Mouse (Mus musculus) erythroblast, adult 5-6 weeks (primary cell): ENCODE measurements around the gene Cd3d. TPM values are rescaled to one million over a fixed set of nuclear protein-coding genes. Genes with fewer than 3 reads are reported as not detected.
A peak's percentile ranks its signal among the peaks of the same experiment; 100 is the strongest.
"Not testable (repeated sequence)": the region's sequence is repeated elsewhere in the genome, so short reads cannot be mapped to it uniquely, and the experiment has no call there.

Experiments used
- ATAC-seq: replicated peaks from 2 replicates; pipeline ENCODE4 v1.8.0; 2016; ENCODE audit warnings: moderate number of reproducible peaks, mild to moderate bottlenecking, moderate TSS enrichment, inconsistent platforms; ENCODE audit not compliant: poor library complexity, low FRiP score, severe bottlenecking
- total RNA-seq, 2 experiments: library from RNA; stranded (forward) in 1 of 2; stranded (reverse) in 1 of 2; fragments of 150-400 nt in 1 of 2; fragments of 200-764, 138-1000 nt in 1 of 2; gene quantifications; 2 replicates each; pipeline versions ENCODE4 v1.2.3 to v1.2.4; 2015 to 2017; ENCODE audit warnings: low replicate concordance in 2 of 2

Cd3d gene
- total RNA-seq (2015; ENCODE audit: low replicate concordance) (not detected in 2 replicates), total RNA-seq (2017; ENCODE audit: low replicate concordance) (not detected in 2 replicates)

DNA sequence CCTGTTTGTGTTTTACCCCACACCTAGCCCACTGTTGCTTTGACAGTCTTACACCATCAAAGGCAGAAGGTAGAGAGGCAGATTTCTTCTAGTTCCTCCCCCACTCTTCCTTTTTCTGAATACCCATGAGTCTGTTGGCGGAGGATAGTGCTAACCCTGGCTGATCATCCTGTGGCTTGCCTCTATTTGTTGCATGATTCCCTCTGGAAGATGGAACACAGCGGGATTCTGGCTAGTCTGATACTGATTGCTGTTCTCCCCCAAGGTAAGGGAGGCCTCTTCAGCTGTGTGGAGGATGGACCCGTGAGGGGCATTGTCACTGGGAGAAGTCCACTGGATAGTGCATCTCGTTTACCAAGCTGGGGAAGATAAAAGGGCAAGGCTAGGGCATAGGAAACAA is at the start of gene Cd3d:
Gene Cd3d (plus strand): TSS at position 111 of the 400 bp plus-strand sequence.
- no peak for ATAC-seq

DNA sequence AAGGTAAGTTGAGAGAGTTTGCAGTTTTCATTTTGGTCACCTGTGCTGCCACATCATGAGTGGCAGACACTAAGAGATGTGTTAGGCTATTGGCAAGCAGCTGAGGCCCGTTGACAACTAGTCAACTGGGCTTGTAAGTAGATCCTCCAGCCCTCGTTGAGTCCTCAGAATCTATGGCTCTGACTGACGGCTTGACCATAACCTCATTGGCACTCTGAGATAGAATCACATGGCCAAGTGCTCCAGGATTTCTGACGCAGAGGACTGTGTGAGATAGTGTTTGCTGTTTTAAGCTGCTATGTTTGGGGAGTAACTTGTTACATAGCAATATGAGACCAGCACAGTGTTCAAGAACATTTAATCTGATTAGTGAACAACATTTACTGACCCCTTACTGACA is 39.8 kb upstream of the Cd3d start:
- no peak for ATAC-seq

DNA sequence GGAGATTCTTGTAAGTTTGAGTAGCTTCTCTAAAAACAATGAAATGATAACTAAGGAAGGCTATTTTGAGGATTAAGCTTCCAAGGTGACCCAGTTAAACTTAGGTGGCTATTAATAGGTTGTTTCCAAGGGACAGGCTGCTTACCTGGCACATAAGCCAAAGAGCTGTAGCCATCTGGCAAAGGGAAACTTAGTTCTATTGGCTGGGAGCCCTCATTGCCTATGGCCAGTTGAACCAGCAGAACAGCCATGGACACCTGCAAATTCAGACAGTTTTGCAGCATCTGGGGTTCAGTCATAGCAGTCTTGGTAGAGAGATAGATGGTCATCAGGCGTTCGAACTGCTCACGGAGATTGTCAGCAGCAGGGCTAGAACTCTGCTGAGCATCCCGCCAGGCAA is 39.2 kb upstream of the Cd3d start:
- ATAC-seq: no peak

DNA sequence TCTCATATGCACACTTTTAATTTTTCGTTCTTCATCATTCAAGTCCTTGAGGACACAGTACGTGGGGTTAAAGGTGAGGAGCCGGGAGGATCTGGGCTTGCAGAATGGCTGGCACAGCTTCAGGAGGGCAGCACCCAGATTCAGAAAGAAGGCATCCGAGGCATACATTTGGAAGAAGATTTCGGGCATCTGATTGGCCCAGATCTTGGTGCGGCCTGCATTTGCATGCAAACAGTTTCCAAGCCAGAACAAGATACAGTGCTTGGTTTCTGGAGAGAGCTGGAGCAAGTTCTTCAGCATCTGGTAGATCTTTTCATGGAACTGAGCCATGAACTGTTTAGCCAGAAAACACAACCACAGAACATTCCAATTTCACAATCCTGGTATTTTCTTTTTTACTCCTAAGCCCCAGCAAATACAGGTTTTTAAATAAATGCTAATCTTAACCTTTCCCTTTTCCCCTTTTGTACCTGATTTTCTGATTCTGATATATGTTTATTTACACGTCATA is 35.3 kb upstream of the Cd3d start:
- no peak for ATAC-seq

DNA sequence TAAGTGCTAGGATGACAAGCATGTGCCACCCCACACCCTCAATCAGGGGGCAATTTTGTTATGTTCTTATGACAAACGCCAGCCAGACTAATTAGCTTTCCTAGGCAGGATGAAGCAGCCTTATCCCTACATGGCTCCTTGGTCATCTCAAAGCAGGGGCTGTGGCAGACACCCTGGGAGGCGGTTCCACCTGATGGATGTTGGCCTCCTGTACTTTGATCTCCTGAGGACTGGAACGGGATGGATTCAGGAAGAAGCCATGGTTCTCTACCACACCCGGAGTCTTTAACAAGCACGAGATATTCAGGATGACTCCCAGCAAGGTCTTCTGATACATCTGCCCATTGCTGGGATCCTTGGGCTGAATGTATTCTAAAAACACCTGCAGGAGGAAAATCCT is 33.8 kb upstream of the Cd3d start:
- ATAC-seq: no peak

DNA sequence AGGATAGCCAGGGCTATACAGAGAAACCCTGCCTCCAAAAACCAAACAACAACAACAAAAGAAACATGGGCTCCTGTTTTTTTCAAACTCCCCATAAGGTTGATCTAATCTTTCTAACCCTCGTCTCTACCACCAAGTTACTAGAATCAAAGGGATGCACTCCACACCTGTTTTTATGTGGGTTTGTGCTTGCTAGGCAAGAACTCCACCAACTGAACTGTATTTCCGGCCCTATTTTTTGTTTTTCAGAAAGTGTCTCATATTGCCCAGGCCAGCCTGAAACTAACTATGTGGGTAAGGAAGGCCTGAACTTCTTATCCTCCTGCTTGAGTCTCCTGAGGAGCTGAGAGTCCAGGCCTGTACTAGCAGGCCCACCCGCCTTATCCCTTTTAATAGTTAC is 27.2 kb upstream of the Cd3d start:
- ATAC-seq: no peak

DNA sequence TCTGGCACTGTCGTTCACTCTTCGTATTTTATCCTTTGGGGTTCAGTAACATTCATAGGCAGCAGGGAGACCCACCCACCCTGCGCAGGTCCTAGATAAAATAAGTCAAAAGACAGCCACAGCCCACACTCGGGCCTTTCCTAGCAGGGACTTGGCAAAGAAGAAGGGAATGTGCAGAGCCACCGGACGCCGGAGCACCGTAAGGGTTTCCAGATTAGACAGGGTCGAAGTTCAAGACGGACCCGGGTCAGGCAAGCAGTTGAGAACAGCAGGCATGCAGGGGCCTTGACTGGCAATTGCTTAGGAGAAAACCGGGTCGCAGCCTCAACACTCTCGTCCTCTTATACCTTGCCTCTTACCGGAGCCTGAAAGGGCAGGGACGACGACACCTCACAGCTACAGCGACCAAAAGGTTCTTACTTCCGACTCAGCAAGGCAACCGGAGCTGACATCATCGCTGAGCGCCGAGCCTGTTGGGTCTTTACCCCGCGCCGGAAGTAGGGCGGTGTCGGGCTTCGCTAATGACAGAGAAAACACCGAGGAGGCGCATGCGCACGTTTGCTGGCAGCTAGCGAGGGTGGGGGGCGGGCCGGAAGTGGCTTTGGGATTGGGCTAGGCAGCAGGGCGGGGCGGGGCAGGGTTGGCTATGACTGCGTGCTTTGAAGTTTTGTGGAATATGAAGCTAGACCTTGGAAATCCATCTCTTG is 16.3 kb upstream of the Cd3d start, which contains the start of gene Ube4a:
Gene Ube4a (minus strand): TSS at position 475 of the 707 bp plus-strand sequence.
- peak; percentile 94 for ATAC-seq

DNA sequence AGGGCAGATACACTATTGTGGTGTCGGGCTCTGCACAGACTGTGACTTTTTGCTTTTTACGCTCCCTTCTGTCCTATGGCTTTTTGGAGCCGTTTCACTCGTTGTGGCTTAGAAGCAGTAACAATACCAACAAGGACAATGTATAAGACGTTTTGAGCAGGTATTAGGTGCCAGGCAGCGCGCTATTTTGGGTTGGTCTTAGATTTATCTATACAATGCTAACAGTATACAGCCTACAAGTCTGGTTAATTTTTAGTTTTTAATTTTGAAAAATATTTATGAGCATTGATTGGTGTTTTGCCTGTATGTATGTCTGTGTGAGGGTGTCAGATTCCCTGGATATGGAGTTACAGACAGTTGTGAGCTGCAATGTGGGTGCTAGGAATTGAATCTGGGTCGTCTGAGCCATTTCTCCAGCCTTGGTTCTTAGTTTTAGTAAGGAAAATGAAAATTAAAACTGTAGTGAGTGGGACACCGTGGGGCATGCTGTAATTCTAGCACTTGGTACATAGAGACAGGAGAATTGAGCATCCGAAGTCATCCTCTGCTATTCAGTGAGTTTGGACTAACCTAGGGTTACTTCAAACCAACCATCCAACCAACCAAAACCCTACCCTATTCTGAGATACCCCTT is 15.6 kb upstream of the Cd3d start:
- ATAC-seq: no peak

DNA sequence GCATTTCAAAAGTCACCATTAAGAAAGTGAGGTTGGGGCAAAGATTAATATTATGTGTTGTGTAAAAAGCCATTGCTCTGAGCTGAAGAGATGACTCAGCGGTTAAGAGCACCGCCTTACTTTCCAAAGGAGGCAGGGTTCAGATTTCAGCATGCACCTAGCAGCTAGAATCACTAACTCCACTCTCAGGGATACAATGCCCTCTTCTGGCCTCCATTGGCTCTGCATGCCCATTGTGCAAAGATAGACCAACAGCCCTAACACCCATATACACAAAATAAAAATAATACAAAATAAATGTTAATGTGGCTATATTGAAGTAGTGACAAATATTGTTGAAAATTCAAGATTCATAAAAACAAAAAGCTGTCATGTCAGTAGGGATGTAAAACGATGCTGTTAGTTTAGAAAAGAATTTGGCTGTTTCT is 14.8 kb upstream of the Cd3d start:
- peak; percentile 71 for ATAC-seq

DNA sequence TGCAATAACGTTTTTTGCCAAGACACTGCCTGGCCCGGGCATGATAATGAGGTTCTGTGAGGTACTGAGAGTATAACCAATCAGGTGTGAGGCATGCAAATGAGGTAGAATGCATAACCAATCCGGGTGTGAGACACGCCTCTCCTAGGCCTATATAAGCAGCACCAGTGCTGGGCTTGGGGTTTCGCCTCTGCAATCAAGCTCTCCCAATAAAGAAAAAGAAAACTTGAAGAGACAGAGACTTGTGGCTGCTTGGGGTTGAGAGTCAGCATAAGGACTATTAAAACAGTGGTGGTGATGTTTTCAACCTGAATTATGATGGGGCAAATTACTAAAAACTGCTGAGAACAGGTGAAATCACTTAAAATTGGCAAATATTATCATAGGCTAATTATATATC is 13.8 kb upstream of the Cd3d start:
- not testable (repeated sequence) for ATAC-seq

DNA sequence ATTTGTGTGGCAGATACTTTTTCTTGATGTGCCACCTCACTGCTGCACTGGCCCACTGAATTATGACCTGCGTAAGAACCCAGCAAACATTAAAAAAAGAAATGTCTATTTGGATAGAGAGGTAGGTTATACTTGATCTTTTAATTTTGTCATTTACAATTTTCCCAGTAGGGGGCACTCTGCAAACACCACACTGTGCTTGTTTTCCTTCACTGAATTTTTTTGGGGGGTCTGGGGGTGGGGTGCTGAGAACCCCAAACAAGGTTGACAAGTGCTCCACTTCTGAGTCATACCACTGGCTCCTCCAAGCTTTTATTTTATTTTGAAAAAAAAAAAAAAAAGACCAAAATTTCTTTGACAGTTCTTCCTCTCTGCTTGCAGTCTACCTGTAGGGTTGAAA is 12.1 kb upstream of the Cd3d start:
- no peak for ATAC-seq

DNA sequence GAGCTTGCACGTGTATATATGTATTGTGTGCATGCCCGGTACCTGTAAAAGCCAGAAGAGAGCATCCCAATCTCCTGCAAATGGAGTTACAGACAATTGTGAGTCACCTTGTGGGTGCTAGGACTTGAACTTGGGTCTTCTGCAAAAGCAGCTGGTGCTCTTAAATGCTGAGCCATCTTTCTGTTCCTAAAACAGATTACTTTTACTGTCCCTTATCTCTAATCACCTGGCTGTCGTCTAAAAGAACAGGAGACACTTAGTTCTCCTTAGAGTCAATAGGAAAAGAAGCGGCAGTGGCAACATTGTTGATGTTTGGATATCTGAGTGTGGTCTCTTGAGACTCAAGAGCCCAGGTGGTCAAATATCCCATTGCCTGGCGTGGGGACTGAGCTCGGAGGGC is 3.8 kb upstream of the Cd3d start:
- ATAC-seq: no peak

DNA sequence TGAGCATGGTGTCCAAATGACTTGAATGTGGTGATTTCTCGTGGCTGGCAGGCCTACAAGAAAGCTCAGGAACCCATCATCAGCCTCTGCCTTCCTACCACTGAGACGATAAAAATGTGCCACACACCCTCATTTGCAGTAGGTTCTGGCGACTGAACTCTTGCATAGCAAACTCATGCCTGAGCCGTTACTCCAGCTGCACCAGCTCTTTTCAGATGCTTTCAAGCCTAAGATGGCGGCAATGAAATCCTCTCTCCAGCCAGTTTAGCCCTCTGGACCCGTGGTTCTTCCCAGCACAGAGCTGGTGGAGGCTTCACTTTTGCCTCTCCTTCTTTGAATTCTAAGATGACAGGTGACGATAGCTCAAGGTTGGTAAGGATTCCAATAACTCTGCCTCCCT is 1.8 kb upstream of the Cd3d start:
- no peak for ATAC-seq

DNA sequence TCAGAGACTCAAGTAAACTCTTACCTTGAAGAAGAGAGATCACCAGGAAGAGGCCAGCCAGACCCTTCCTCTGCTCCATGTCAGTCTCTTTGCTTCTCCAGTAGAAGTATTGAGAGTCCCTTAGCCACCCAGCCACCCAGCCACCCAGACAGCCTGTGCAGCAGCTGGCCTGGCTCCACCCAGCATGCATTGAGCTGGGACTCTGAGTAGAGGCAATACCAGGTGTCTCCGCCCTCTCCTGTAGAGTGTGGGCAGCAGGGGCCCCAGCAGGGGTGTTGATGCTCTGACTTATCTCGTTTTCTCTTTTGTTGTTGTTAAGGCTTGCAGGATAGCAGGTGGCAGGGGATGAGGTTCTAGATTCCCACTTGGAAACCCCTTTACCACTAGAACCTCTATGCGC is 1.3 kb upstream of the Cd3d start, which contains the start of gene Cd3g:
Gene Cd3g (minus strand): TSS at position 190 of the 400 bp plus-strand sequence.
- no peak for ATAC-seq

DNA sequence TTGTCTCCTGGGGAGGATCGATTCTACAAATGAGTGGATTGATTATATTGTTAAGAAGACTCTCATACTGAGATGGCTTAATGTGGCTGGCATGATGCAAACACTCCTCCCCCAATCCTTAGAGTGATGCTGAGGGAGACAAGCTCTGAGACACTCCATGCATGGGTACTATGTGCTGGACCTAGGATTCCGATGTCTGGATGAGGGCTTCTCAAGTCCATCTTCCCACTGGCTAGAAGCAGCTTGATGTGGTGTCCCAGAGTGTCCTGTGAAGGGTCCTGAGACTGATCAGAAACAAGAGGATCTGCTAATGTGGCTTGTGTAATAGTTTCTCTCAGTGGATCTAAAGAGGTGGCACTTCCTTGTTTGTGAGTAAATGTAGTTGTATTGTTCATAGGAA is 482 bp upstream of the Cd3d start:
- no peak for ATAC-seq

DNA sequence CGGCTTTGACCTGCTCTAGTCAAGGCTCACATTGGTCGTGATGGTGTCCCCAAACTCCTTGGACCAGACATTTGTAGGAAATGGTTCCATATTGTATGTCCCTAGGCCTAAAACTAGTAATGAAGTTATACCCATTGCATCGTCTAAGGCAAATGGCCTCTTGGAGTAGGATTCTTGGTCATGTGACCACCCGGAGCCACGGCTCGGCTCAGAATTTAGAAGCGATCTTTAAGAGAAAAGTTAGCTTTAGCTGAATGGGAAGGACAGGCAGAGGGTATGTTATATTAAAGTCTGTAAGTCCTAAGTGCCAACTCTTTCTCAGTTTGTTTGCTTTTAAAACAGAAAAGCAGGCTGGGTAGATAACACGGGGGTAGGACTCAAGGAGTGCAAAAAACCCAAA is 495 bp downstream of the Cd3d start:
- ATAC-seq: no peak

DNA sequence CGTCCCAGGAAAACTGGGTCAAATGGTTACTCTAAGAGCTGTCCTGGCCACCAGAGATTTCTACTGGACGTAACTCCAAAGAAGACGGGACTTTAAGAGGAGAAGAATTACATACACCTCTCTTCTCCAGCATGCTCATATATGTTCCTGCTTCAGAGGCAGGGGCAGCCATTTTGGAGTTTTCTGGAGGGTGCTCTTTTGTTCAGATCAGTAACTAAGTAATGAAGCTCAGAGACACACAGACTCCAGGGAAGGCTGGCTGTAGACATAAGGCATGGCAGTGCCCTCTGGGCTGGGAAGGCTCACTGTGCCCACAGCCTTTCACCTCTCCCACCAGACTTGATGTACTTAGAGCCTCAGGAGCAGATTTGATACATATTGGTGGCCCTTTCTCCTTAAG is 945 bp downstream of the Cd3d start:
- ATAC-seq: no peak

DNA sequence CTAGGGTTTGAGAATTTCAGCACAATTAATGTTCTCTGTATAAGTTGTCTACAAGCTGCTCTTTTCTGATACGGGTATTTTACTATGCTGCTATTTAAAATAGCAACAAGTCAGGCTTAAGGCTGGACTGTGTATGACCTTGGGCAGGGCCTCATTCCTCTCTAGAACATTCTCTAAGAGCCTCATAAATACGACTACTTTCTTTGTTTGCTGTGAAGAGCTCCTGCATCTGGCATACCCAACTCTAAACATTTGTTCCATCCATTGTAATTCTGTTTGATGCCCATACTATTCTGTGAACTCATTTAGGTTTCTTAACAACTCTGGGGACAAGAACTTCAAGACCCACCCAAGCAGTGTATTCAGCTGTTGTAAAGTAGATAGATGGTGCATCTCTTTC is 1.4 kb downstream of the Cd3d start:
- no peak for ATAC-seq

DNA sequence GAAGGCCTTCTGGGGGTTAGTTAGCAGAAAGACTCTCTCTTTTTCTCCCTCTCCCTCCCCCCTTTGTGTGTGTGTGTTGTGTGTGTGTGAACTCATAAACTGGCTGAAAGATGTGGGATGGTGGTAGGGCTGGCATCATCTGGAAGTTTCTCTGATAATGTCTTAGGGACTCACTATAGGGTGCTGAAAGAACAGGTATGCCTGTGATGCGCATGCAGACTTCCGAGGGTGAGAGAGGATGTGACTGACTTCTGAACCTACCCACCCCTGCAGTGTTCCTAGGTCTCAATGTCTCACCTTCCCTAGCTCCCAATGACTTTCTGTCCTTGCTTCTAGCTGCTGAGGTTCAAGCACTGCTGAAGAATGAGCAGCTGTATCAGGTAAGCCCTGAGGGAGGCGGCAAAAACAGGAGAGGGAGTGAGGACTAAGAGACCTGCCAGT is 4.2 kb downstream of the Cd3d start:
- no peak for ATAC-seq

DNA sequence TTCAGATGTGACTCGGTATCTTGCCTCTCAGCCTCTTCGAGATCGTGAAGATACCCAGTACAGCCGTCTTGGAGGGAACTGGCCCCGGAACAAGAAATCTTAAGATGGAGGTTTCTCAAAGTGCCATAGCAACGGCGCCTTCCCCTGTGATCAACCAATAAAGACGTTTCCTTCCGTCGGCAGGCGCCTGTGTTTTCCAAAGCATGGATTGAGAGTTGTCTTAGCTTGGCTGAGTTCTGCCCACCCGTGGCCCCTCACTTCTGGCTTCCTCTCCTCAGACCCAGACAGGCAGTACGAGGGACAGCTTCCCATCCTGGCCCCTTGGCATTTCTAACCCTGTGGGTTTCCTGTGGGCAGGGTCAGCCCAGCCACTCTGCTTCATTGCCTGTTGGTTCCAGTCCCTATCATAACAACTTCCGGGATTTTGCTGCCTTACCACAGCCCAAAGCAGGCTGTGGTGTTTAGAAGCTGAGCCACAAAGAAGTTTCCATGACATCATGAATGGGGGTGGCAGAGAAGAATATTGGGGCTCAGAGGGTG is 4.7 kb downstream of the Cd3d start:
- ATAC-seq: no peak

DNA sequence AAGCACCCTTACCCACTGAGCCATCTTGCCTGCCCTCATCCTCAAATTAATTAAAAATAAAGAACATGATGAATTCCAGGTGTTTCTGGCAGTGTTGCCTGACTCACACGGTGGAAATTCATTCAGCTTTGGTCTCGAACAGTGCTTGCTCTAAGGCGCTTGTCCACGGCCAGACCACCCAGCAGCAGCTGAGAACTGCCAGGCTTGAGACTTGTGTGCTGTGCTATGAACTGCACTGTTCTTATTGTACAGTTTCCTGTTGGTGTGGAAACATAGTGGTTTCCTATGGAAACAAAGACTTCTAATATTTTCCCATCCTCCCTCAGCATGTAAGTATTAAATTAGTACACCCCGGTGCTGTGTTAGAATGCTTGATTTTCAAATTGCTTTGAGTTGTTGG is 5.4 kb downstream of the Cd3d start:
- no peak for ATAC-seq
